Mouse (Mus musculus) mouse trophoblast stem cell (cell line): ENCODE measurements around the gene Tkt.
"Not testable (repeated sequence)": the region's sequence is repeated elsewhere in the genome, so short reads cannot be mapped to it uniquely, and the experiment has no call there.

Source experiments
- in situ Hi-C, 2 experiments: fragments of 300-500 bp; cut with MseI, MboI; formaldehyde crosslinking; loops; 2 replicates in 1 of 2; 3 replicates in 1 of 2; pipeline ENCODE4 v1.15.1; 2025

Gene Tkt

DNA sequence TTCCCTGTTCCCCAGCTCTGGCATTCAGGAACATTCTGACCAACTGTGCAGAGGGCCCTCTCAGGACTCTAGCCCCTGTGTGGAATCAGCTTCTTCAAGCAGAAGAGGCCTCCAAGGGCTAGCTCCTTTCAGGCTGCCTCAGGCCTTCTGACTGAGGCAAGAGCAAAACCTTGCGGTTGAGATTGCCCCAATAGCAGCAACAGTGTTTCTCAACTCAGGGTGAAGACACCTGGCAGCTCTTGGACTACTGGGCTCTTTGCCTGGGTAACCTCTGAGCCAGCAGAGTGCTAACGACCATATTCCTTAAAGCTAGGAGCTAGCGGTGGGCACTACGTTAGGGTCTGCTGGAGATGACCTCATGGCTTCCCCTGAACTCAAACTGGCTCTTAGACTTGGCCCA is 5.0 kb downstream of the Tkt start:
- in situ Hi-C loops: no loop called here

DNA sequence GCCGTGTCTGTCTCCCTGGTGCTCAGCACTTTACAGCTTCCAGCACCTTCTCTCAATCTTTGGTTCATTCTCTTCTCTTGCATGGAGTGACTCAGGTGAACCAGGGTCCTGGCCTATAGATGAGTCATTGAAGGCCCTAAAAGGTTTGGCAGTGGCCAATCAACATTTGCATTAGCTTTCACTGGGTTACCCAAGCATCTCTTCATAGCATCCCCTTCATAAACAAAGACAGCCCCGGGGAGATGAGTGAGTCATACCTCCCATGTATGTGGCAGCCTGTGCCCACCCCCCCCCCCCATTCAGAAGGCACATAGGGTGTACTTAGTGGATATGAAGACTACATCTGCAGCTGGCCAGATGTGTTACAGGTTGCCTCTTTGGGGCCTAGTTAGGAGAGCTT is 8.5 kb downstream of the Tkt start:
- in situ Hi-C loops: no loop called here

DNA sequence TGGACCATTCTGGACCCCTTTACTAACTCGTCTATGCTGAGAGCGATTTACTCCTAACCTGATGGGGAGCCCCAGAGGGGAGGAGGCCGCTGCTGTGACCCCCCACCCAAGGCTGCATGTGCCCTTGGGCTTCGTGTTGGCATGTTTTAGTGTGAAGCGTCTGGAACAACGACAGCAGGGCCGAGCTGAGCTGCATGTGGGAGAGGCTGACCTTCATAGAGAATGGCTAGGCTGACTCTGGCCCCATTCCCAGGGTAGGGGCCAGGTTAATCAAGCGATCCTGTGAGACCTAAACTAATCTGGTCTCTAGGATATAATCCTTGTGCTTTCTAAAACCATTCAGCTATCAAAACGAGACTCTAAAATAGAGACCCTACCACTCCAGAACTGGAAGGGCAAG is 9.6 kb downstream of the Tkt start:
- in situ Hi-C loops: no loop called here

DNA sequence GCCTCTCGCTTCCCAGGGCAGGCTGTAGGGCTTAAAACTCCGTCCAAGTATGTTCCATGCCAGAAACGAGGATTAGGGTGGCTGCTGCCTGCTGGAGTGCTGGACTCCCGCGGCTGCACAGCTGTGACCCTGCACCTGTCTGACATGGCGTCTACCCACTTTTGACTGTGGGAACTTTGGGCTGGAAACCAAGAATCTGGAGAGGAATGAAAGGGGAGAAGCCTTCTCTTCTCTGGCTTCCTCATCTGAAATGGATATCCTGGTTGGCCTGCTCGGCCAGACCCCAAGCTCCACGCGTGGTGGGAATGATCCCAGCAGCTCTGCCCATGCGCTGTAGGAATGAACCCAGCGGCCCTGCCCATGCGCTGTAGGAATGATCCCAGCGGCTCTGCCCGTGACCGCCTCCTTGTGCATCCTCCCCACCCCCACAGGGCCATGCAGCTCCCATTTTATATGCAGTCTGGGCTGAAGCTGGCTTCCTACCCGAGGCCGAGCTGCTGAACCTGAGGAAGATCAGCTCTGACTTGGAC is 11.2 kb downstream of the Tkt start:
- in situ Hi-C loops: no loop called here

DNA sequence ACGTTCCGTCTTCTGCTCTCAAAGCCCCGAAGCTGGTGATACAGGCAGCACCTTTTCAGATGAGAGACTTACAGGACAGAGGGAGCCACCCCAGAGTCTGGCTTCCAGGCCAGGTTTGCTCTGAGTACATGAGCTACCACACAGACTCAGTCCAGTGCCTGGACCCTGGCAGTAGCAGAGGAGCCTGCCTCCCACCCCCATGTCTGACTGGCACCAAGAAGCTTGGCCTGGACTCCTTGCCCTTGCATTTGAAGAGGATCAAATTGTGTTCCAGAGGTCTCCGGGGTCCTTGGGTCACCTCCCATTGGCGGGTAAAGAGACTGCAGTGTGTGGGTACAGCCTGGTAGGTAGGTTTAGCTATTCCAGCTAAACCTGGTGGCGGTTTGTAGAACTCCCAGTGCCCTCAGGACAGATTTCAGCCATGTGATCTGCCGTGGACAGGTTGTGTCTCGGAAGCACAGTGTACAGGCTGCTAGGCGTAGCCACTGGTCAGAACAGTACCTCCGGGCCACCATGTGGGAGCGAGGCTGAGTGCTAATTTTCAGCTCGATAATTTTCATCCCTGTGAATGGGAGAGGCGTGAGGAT is 12.7 kb downstream of the Tkt start:
- in situ Hi-C loops: no loop called here

DNA sequence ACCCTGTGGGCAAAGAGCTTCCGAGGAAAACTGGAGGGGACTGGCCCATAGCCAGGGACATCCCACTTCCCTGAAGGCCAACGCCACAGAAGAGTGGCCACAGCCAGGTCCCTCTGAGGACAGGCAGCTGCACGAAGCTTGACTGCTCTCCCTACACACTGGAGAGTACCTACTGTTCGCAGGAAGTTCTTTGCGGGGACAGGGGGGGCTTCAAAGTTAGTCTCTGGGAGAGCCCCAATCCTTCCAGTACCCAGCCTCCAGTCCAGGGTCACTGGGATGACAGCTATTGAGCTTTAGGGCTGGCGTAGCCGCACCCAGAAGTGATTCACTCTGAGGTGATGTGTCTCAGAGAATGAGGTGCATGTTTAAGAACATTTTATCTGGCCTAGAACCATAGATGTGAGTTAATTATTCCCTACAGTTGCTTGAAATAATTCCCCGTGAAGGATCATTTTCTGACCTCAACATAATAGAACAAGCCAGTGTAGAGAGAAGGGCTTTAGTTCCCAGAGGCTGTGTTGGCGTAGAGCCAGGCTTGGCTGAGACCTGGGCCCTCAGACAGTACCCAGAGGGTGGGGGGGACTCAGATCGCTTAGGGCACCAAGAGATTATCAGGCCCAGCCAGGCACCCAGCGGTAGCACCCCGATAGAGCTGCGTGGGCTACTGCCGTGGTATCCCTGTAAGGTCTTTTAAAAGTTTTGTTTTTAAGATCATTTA is 13.5 kb downstream of the Tkt start:
- in situ Hi-C loops: no loop called here

DNA sequence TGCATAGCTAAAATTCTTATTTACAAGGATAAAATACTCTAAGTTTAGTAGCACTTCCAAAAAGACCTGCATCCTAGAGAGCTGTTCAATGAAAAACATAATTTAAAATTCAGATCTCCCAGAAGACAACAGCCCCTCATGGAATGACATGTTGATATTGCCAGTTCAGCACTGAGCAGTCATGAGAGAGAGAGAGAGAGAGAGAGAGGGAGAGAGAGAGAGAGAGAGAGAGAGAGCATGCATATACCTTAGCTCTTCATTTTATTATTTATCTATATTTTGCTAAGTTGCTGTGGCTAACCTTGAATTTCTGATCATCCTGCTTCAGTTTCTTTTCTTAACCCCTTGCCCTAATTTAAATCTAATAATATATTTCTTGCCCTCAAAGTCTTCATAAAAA is 14.2 kb downstream of the Tkt start:
- in situ Hi-C loops: no loop called here

DNA sequence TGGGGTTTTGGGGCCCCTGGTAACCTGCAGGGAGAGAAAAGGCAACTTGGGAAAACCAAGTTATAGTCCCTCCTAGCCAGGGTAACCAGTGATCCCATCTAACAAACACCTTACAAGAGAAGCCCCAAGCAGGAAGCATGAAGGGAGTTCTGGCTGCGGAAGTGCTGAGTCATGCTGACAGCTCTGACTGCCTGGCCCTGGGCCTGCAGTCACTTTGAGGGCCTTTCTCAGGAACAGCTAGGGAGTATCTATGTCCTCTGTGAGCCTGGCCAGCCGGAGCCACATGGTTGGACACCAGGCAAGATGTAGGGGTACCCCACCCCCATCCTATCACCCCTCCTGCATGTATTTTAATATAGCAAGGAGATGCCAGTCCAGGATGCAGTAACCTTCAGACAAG is 16.3 kb downstream of the Tkt start:
- in situ Hi-C loops: no loop called here

DNA sequence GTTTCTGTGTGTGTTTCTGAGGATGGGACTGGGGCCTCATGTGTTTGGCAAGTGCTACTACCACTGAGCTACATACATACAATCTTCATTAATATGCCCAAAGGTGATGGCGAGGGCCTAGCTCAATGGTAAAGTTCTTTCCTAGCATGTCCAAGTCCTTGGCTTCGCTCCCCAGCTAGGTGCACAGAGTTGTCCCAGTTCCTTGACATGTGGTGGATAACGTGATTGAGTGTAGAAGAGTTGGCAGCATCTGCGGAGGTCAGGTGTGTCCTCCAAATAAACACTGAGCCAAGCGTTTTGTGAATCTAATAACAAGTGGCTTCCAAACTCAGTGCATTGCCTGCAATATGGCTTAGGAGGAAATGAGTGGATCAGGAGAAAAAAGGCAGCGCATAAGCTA is 18.2 kb downstream of the Tkt start:
- in situ Hi-C loops: no loop called here

DNA sequence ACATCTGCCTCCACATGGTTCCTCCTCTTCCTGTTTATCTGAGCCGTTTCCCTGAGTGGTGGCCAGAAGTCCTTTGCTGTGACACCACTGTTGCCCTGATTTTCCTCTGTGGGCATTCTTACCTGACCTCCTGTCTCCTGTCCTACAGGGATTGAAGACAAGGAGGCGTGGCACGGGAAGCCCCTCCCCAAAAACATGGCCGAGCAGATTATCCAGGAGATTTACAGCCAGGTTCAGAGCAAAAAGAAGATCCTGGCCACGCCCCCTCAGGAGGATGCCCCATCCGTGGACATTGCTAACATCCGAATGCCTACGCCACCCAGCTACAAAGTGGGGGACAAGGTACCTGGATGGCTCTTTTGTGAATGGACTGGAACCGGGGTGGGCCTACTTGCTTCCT is 19.9 kb downstream of the Tkt start:
- in situ Hi-C loops: no loop called here

DNA sequence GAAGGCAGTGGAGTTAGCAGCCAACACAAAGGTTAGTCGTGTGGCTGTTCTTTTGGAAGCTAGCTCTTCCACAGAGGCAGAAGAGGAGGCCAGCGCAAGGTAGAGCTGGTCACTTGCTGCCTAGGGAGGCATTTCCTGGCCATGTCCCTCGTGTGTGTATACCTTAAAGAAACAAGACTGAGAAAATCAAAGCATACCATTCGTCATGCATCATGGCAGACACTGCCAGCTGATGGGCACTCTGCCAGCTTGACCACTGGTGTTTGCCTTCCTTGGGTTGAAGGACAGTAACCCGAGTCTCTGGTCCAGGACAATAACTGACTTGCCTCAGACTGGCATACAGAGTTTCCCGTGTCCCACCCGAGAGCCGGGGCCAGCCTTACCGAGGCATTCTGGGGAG is 22.1 kb downstream of the Tkt start:
- in situ Hi-C loops: no loop called here

DNA sequence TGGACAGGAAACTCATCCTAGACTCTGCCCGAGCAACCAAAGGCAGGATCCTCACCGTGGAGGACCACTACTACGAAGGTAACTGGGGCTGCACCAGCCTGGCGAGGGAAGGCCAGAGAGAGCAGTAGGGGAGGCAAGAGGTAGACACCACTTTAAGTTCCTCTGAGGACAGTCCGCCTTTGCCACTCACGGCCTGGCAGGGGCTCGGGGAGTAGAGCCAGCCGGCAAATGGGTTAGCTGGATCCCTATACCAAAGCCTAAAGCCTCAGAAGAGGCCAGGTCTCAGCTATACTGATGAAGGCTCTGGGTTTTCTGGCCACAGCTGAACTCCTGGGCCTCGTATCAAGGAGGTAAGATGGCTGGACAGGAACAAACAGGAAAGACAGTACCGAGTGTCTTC is 24.1 kb downstream of the Tkt start:
- in situ Hi-C loops: no loop called here

DNA sequence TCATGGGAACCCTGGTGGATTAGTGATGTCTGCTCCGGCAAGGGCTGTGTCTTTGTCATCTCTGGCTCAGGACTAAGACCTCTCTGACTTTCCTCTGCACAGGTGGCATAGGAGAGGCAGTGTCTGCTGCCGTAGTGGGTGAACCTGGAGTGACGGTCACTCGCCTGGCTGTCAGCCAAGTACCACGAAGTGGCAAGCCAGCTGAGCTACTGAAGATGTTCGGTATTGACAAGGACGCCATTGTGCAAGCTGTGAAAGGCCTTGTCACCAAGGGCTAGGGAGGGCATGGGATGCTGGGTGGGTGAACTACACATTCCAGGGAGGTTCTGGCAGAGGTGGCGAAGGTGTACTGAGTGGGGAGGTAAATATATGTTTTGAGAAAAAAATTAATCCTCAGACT is 25.1 kb downstream of the Tkt start:
- in situ Hi-C loops: no loop called here

DNA sequence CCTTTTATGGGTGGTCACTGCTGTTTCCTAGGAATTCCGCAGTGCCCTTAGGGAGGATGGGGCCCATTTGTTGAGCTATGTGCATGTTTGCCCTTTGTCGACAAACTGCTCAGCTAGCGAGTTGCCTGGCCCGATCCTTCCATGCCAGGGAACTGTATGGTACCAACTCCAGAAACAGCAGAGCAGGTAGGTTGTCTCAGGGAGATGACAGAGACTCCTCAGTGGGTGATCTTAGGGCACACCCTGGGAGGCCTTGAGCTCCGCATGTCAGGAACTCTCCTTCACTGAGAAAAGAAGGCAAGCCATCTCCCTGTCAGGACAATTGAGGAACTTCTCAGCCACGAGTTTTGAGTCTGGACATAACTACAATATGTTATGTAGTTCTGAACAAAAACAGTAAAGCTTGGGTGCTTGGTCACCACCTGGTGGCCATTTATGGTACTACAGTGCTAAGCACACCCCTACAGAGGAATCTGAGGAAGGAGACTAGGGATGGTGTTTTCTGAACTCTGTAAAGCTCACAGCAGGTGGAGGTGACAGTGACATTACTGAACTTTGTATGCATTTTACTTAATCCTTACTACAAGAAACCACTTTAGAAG is 25.9 kb downstream of the Tkt start:
- in situ Hi-C loops: no loop called here

DNA sequence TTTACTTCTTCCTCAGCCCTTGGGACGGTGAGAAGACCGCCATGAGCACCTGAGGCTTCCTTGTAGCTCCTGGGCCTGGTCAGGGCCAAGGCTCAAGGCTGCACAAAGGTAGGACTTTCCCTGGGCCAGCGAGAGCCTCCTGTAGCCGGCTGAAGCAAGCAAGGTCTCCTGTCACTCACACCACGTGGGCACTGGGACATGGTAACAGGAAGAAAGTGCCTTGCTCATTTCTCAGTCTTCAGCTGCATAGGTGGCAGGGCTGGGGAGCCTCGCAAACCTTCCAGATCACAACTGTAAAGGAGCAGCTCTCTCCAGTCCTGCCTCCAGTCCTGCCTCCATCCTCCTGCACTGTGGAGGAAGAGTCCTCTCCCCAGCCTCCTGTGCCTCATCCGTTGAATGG is 27.6 kb downstream of the Tkt start:
- in situ Hi-C loops: no loop called here

DNA sequence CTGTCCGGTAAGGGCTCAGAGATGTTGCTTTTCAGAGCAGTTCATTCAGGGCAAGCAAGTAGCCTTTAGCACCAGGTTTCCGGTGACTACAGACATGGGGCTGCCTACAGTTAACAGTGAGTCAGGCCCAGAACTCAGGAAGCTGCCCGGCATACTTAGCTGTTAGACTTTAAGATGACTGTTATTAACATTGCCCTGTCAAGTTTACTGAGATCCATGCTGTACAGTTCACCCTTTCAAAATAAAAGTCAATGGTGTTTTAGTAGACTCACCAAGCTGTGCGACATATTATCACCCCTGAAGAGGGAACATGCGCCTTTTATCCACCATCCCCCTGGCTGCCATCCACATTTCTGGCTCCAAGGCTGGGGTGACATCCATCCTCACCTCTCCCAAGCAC is 28.1 kb downstream of the Tkt start:
- in situ Hi-C loops: no loop called here

DNA sequence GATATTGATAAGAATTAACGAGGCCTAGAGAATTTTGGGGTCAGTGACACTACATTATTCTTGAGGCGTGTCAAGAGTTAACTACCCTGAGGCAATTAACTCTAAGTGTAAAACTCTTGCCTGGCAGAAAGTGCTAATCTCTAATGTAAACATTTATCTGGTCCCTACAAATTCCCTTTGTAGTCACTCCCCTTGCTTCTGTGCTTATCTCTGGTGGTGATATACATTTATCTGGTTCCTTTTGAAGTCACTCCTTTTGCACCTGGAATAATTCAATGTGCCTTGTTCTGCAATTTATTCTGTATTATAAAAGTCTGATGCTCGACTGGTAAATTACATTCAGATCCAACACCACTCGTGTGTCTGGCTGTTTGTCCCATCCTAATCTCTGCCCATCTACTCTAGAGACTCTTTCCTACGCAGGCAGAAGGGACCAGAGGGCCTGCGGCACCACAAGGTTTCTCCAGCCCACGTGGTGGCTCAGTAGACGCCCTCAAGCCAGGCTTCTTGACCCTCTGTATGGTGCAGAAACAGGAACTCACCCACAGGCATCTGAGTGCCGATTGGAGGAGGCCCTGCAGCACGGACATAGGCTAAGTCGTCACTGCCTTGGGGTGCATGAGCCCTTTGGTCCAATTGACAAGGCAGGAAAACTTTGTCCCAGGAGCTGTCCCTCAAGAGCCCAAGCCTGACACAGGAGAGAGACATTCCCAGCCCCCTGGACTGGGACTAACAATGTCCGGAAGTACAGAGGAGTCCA is 29.3 kb downstream of the Tkt start:
- in situ Hi-C loops: not testable (repeated sequence)

DNA sequence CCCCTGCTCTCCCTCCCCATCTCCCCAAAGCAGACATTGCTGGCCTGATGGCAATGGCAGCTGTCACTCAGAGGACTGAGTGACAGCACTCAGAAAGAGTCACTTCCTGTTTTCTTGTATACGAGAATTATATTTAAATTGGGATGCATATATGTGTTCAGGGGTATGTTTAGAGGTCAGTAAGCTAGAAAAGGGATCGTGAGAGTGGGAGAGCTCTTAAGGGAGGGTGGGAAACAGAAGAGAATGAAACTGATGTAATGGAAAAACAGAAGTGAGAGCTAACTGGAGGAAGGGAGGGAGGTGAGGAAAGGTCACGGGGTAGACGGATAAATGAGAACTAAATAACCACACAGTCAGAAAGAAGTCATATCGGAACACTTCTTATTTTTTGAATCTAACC is 31.0 kb downstream of the Tkt start:
- in situ Hi-C loops: no loop called here

DNA sequence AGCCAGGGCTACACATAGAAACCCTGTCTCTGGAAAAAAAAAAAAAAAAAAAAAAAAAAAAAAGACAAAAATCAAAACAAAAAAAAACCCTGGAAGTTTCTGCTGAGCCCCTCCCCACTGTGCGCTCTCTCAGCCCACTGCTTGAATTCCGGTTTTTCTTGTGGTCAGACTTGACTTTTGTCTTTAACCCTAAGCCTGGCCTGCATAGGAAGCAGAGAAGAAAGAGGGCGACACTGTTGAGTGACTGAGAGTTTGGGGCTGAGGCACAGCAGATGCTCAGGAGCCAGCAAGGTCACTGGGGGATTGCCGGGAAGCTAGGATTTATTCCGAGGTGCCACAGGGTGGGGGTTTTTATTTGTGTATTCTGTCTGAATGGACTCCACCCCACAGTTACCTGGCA is 31.7 kb downstream of the Tkt start:
- in situ Hi-C loops: no loop called here

DNA sequence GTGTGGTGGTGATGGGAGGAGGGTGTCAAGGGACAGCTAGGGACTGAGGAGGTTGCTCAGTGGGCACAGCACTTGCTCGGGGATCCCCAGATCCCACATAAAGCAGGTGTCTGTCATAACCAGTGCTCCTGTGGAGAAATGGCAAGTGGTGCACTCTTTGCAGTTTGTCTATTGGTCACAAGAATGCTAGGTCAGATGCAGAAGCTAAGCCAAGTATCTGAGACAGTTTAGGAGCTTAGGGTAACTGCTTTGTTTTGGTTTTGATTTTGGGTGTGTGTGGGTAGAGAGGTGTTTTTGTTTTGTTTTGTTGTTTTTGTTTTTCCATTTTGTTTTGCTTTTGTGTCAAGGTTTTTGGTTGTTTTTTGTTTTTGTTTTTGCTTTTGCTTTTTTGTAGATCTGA is 33.1 kb downstream of the Tkt start:
- in situ Hi-C loops: no loop called here

DNA sequence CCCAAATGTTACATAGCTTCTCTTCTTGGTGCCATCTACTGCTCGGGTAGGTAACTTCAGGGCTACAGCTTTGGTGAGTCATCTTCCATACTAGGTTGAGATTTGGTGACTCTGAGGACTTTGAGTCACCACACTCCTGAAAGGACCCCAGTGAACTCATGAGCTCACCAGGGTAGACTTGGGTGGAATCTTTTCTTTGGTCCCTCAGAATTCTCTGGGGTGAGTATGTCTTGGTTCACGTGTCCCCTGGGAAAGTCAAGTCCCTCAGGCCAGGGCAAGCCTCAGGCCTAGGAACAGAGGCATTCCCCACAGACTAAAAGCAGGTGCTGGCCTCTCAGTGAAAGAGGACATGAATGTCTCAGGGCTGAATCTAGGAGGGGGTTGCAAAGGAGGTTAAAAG is 35.9 kb downstream of the Tkt start:
- in situ Hi-C loops: no loop called here

DNA sequence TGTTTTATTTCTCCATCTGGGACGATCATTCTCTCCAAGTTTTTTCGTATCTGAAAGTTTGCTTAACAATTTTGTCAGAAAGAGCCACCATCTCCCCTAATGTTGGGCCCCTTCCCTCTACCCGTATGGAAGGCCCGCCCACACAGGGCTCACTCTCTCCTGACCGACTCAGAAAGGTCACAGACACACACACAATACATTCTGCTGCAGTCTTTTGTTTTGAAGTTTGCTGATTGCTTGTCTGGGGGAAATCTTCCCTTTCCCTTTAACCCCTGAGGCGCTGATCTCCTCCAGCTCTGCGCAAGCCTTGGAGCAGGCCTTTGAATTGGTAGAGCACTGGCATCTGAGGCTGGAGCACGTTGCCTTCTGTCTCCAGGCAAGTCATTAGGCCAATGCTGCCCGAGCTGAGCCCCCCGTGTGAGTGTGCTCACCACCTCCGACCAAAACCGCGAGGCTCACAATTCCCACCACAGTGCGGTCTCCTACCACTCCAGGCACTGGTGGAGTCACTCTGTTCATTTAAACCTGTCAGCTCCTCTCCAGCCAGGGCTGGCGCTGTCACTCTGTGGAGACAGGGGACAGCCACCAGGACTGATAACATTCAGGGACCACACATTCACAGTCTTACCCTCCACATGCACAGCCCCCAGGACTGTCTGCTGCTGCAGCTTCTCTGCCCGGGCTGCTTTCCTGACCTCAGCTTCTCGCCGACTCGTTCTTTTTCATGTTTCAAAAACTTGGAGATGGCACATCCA is 36.5 kb downstream of the Tkt start:
- in situ Hi-C loops: loop anchor here in 1 of 2 experiments (5.0 kb wide), 1 partner anchor 88 kb away; no protein-coding TSS in a partner anchor
